Mouse (Mus musculus) liver, embryonic 14 days (tissue): ENCODE results near the gene Fev. TPM values are rescaled to one million over a fixed set of nuclear protein-coding genes. Genes with fewer than 3 reads are reported as not detected.

Experiments
- polyA plus RNA-seq: library from polyadenylated mRNA; depleted of rRNA; stranded (reverse); fragments of >200 nt; gene quantifications from 2 replicates; pipeline ENCODE4 v1.2.3, GENCODE M21; 2012; rRNA removed

Gene Fev
- 0.05 TPM in 2 replicates for polyA plus RNA-seq

GRCm38 (mm10) chr1:74885369-74886042 lies at the start of gene Fev:
Gene Fev, minus strand, starts transcription at chr1:74885419.

GRCm38 (mm10) chr1:74893134-74893855 lies 8.1 kb upstream of the Fev start, which contains the start of gene Cryba2:
Gene Cryba2, minus strand, starts transcription at chr1:74893143.

GRCm38 (mm10) chr1:74854306-74855056 lies 30.7 kb downstream of the Fev start, which contains the start of gene Cdk5r2:
Gene Cdk5r2, plus strand, starts transcription at chr1:74854934.

Other genes with a start within 250 kb of the Fev start
- gene Ttll4, start 223.7 kb downstream of the Fev start, polyA plus RNA-seq, result 6.6 and 8.4 TPM in 2 replicates
- gene Cyp27a1, start 171.8 kb downstream of the Fev start, polyA plus RNA-seq, result 2.4 and 3.7 TPM in 2 replicates
- gene Prkag3, start 136.2 kb downstream of the Fev start, polyA plus RNA-seq, result 0.01 and 0.08 TPM in 2 replicates
- 0.07 and 0.24 TPM in 2 replicates for gene Wnt6, start 113.5 kb downstream of the Fev start, polyA plus RNA-seq
- gene Wnt10a, start 93.9 kb downstream of the Fev start, polyA plus RNA-seq, result 0.06 TPM in 1 of 2 replicates, not detected in the other
- gene Cdk5r2, start 30.5 kb downstream of the Fev start, polyA plus RNA-seq, result not detected in 2 replicates
- gene Cryba2, start 7.7 kb upstream of the Fev start, polyA plus RNA-seq, result not detected in 2 replicates
- gene Cfap65, start 50.2 kb upstream of the Fev start, polyA plus RNA-seq, result under 0.01 TPM in 1 of 2 replicates, not detected in the other
- 2.3 and 2.6 TPM in 2 replicates for gene Ihh, start 66.3 kb upstream of the Fev start, polyA plus RNA-seq
- gene Nhej1, start 239.8 kb upstream of the Fev start, polyA plus RNA-seq, result 1.7 and 1.8 TPM in 2 replicates
- gene Slc23a3, start 248.5 kb upstream of the Fev start, polyA plus RNA-seq, result 0.96 and 1.4 TPM in 2 replicates